Mouse (Mus musculus) stomach, postnatal 0 days (tissue): Measurements from ENCODE around the gene Upf1. TPM values are rescaled to one million over a fixed set of nuclear protein-coding genes. Genes with fewer than 3 reads are reported as not detected.
A peak's percentile ranks its signal among the peaks of the same experiment; 100 is the strongest.

ENCODE experiments used
- ATAC-seq: fragments of 200-750 bp; cut with Nextera tagmentation; 2 replicates; pipeline ENCODE4 v1.8.0; 2017; ENCODE audit not compliant: low FRiP score, low TSS enrichment
- DNase-seq: peaks from one replicate; pipeline ENCODE4 v3.0.0-alpha.2; 2016; ENCODE audit warnings: low spot score
- H3K27ac ChIP-seq: fragments of 300-500 bp; sonication (generic); replicated peaks from 2 replicates; pipeline ENCODE4 v1.5.1; 2014; ENCODE audit warnings: mild to moderate bottlenecking, control low read depth
- H3K27me3 ChIP-seq: fragments of 300-500 bp; sonication (generic); 2 replicates; pipeline ENCODE4 v1.6.1; 2014; ENCODE audit warnings: low read length; ENCODE audit not compliant: control insufficient read depth, insufficient read depth
- H3K36me3 ChIP-seq: fragments of 300-500 bp; sonication (generic); 2 replicates; pipeline ENCODE4 v1.6.1; 2014; ENCODE audit warnings: low read length, mixed read lengths; ENCODE audit not compliant: control insufficient read depth, insufficient read depth
- H3K4me1 ChIP-seq: fragments of 300-500 bp; sonication (generic); replicated peaks from 2 replicates; pipeline ENCODE4 v1.6.1; 2014; ENCODE audit warnings: antibody characterized with exemption; ENCODE audit not compliant: control insufficient read depth, insufficient read depth
- H3K4me2 ChIP-seq: fragments of 300-500 bp; sonication (generic); replicated peaks from 2 replicates; pipeline ENCODE4 v1.6.1; 2014; ENCODE audit warnings: low read depth, mild to moderate bottlenecking, control low read depth, moderate library complexity
- H3K4me3 ChIP-seq: fragments of 300-500 bp; sonication (generic); 2 replicates; pipeline ENCODE4 v1.5.1; 2014; ENCODE audit warnings: low read depth, low read length, control low read depth
- H3K9ac ChIP-seq: fragments of 300-500 bp; sonication (generic); 2 replicates; pipeline ENCODE4 v1.6.1; 2014; ENCODE audit warnings: mild to moderate bottlenecking, low read length, control low read depth, mixed read lengths
- H3K9me3 ChIP-seq: fragments of 300-500 bp; sonication (generic); 2 replicates; pipeline ENCODE4 v1.6.1; 2016; ENCODE audit warnings: low read length; ENCODE audit not compliant: control insufficient read depth
- CTCF ChIP-seq: IDR thresholded peaks from 2 replicates; pipeline ENCODE4 v1.5.1; 2016; ENCODE audit warnings: antibody characterized with exemption, low read depth, mild to moderate bottlenecking, moderate library complexity
- EP300 ChIP-seq: optimal IDR thresholded peaks from 2 replicates; pipeline ENCODE3; 2016; ENCODE audit warnings: antibody characterized with exemption
- WGBS: fragments of 180-500 bp; shearing (Covaris S2); extraction: QIAGEN DNeasy Blood & Tissue Kit; methylation state at CpG from one replicate; pipeline ENCODE4 v1.1.7; 2014; 5-methylcytosine and 5-hydroxymethylcytosine counted together
- polyA plus RNA-seq: library from polyadenylated mRNA; unstranded; fragments of >200 nt; fragmentation: Nextera tagmentation; extraction: Ambion mirVana; gene quantifications from 2 replicates; pipeline ENCODE4 v1.2.1, GENCODE M21; 2015

Upf1 gene
- polyA plus RNA-seq, 1 experiment from 2014 or later = 9.5 TPM

DNA sequence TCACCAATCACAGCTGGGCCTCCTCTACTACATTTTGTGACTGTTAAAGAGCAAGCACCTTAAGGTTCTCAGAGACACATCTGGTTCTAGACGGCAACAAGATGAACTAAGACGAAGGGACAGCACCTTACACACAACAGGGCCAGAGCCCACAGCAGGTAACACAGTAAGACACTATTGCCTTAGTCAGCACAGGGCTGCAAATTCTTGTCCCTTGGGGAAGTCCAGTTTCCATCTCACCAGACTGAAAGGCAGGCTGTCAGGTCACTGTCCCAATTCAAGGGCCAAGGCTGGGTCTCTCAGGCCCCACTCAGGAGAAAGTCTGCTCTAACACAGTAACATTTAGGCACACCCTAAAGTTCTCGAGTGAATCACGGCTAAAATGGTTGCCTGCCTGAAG is 5.6 kb downstream of the Upf1 start:
- ATAC-seq = no peak
- DNase-seq = no peak
- TF ChIP-seq EP300 (no peak), CTCF (no peak)
- Histone ChIP-seq H3K9ac (no peak overlapping the region), H3K9me3 (no peaks in the 10 kb centered on the region), H3K4me1 (peaks cover 9% of the 10 kb centered on the region; the same call in 1 of the 2 replicates), H3K4me2 (no peak overlapping the region), H3K4me3 (no peak overlapping the region), H3K36me3 (peaks cover 15% of the 10 kb centered on the region), H3K27ac (no peak overlapping the region), H3K27me3 (no peaks in the 10 kb centered on the region)
- WGBS = 69% methylated on average over 4 of the region's 4 CpGs

DNA sequence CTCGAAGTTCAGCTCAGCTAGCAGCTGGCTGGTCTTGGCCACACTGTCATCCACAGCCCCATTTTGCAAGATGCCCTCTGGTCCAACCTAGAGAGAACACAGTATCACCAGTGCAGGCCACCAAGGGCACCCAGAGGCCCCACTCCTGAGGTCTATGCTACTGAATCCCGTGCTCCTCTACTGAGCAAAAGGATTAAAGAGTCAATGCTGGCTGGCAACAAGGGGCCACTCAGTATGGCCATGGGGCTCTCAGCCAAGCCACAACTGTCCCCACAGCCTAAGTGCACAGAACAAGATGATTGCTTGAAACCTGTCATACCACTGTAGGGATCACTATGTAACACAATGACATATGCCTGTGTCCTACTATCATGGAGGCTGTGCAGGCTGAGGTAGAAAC is 8.8 kb downstream of the Upf1 start:
- H3K27me3 ChIP-seq = no peaks in the 10 kb centered on the region
- 78% methylated on average over 2 of the region's 2 CpGs for WGBS
- ATAC-seq = no peak
- no peaks in the 10 kb centered on the region for H3K9me3 ChIP-seq
- H3K4me2 ChIP-seq = no peak overlapping the region
- H3K4me3 ChIP-seq = no peak overlapping the region
- DNase-seq = no peak
- H3K27ac ChIP-seq = no peak overlapping the region
- no peak overlapping the region for H3K9ac ChIP-seq
- H3K36me3 ChIP-seq = peaks cover 36% of the 10 kb centered on the region
- no peak for TF ChIP-seq EP300
- no peak for TF ChIP-seq CTCF
- H3K4me1 ChIP-seq = no peaks in the 10 kb centered on the region

DNA sequence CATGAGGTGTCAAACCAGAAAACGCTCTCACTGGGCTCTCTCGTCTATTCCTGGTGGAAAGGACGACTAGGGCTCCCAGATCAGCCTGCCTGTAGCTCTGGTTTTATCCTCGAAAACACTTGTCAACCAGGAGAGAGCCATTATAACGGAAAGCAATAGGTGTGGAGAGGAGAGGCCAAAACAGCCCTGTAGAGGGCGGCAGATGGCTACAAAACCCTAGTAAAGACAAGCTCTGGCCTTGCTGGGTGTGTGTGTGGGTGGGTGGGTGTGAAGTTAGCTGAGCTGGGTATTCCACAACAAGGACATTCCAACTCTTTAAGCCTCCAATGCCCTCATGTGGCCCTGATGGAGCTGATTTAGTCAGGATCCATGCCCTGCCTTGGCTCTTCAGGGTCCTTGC is 9.4 kb downstream of the Upf1 start:
- peaks cover 33% of the 10 kb centered on the region for H3K36me3 ChIP-seq
- TF ChIP-seq EP300 (no peak), CTCF (peak; percentile 77)
- no peak overlapping the region for H3K4me3 ChIP-seq
- H3K4me2 ChIP-seq = no peak overlapping the region
- H3K27me3 ChIP-seq = no peaks in the 10 kb centered on the region
- H3K27ac ChIP-seq = no peak overlapping the region
- no peaks in the 10 kb centered on the region for H3K9me3 ChIP-seq
- ATAC-seq = no peak
- 54% methylated on average over 6 of the region's 6 CpGs for WGBS
- peak; percentile 61 for DNase-seq
- H3K4me1 ChIP-seq = no peaks in the 10 kb centered on the region
- H3K9ac ChIP-seq = no peak overlapping the region

DNA sequence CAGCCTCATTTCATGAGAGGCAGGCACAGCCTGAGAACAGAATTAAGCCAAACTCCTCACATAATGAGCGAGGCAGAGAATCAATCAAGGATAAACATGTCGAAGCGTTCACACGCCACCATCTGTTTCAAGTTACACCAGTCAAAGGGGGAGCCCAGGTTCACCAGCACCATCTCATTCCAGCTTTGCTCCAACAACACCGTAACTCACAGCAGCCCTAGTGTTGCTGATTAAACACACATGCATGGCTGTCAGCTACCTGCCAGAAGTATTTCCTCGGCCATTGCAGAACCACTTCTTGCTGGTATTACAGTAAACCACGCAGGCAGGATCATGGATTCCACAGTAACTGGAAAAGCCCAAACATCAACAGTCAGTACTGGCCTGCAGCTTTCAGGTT is 10.0 kb downstream of the Upf1 start:
- WGBS = 72% methylated on average over 7 of the region's 7 CpGs
- H3K27ac ChIP-seq = no peak overlapping the region
- peaks cover 38% of the 10 kb centered on the region for H3K36me3 ChIP-seq

DNA sequence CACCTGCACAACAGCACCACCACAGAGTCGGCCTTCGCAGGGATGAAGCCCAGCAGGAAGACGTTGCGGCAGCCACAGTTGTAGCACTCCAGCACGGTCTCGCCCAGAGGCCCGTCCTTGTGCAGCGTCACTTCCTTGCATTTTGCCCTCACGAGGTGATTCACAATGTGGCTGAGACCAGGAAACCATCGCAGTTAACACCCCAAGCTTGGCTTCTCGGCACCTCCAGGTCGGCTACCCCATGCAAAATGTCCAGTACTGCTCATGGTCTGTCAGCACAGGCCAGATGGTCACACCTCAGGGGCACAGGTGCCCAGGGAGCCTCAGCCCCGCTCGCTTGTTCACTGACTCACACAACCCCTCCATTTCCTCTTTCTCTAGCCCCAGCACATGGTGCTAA is 11.1 kb downstream of the Upf1 start:
- TF ChIP-seq CTCF = no peak
- no peak for TF ChIP-seq EP300
- 87% methylated on average over 14 of the region's 14 CpGs for WGBS
- Histone ChIP-seq H3K4me2 (no peak overlapping the region), H3K27ac (no peak overlapping the region), H3K9ac (no peak overlapping the region), H3K27me3 (no peaks in the 10 kb centered on the region), H3K36me3 (peaks cover 49% of the 10 kb centered on the region), H3K4me3 (no peak overlapping the region), H3K4me1 (no peaks in the 10 kb centered on the region), H3K9me3 (no peaks in the 10 kb centered on the region)
- ATAC-seq (no peak), DNase-seq (no peak)

More for the DNA sequence above, 10.0 kb downstream of the Upf1 start:
- TF ChIP-seq CTCF = no peak
- Histone ChIP-seq H3K9me3 (no peaks in the 10 kb centered on the region), H3K9ac (no peak overlapping the region), H3K4me2 (no peak overlapping the region), H3K4me1 (no peaks in the 10 kb centered on the region), H3K27me3 (no peaks in the 10 kb centered on the region), H3K4me3 (no peak overlapping the region)
- no peak for DNase-seq
- no peak for ATAC-seq

DNA sequence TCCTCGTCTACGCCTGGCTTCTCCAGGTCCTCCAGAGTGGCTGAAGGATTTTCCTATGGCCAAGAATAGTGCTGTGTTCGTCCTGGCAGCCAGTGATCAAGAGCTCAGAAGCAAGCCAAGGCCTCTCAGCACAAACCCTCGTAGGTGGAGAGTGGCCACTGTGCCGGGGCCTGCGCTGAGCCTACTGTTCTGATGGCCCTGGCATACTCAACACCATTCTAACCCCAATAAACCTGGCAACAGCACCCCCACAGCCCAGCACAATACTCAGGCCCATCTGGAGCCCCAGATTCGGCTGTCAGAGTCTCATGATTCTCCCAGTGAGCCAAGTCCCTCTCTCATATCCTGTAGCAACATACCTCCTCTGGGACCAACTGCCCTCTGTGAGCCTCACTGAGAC is 12.4 kb downstream of the Upf1 start:
- Histone ChIP-seq H3K4me1 (no peaks in the 10 kb centered on the region), H3K27ac (no peak overlapping the region), H3K4me2 (no peak overlapping the region), H3K4me3 (no peak overlapping the region), H3K27me3 (no peaks in the 10 kb centered on the region), H3K9ac (no peak overlapping the region), H3K9me3 (no peaks in the 10 kb centered on the region), H3K36me3 (peaks cover 61% of the 10 kb centered on the region)
- ATAC-seq = no peak
- 92% methylated on average over 7 of the region's 7 CpGs for WGBS
- no peak for DNase-seq
- TF ChIP-seq EP300 (no peak), CTCF (no peak)
